Mouse (Mus musculus): ENCODE measurements around the gene Rasl11b. TPM values are rescaled to one million over a fixed set of nuclear protein-coding genes. Genes with fewer than 3 reads are reported as not detected.

Gene Rasl11b
- polyA plus RNA-seq, 1 experiment from 2014 or later = 44.7 TPM

DNA sequence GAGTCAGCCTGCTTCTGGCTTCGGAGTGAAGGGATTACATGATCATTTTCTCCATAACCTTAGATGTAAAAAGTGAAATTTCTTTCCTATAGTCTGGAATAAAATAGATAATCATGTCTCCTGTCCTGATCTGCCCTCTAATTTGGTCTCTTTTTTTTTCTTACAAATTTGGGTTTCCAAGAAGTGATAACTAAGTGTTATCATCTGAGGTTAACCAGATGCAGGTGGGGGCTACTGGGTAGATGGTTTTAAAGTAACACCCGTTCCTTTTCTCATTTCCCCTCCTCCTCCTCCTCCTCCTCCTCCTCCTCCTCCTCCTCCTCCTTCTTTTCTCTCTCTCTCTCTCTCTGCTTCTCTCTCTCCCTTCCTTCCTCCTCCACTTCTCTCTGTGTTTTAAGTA is 2.1 kb upstream of the Rasl11b start:
- peaks cover 24% of the 10 kb centered on the region for H3K4me1 ChIP-seq (ENCODE audit: control insufficient read depth, insufficient read depth, low read length)
- H3K9ac ChIP-seq (ENCODE audit: low read depth, low read length) = no peak overlapping the region
- no peak overlapping the region for H3K4me2 ChIP-seq (replicated peaks; ENCODE audit: low read depth, low read length)
- H3K27me3 ChIP-seq (ENCODE audit: control insufficient read depth, insufficient read depth, low read length) = no peaks in the 10 kb centered on the region
- H3K4me3 ChIP-seq (ENCODE audit: low read length) = no peak overlapping the region
- H3K9me3 ChIP-seq (ENCODE audit: control insufficient read depth, low read length) = no peaks in the 10 kb centered on the region
- 50% methylated on average over 2 of the region's 2 CpGs for WGBS
- H3K27ac ChIP-seq (ENCODE audit: low read depth, low read length) = no peak overlapping the region
- no peak for ATAC-seq (ENCODE audit: low FRiP score, low TSS enrichment)
- peaks cover 3% of the 10 kb centered on the region for H3K36me3 ChIP-seq (ENCODE audit: control insufficient read depth, insufficient read depth, low read length)

- Histone ChIP-seq H3K9ac (ENCODE audit: low read depth, low read length) (no peak overlapping the region), H3K4me1 (ENCODE audit: control insufficient read depth, insufficient read depth, low read length) (peaks cover 30% of the 10 kb centered on the region), H3K27me3 (ENCODE audit: control insufficient read depth, insufficient read depth, low read length) (no peaks in the 10 kb centered on the region), H3K36me3 (ENCODE audit: control insufficient read depth, insufficient read depth, low read length) (peaks cover 9% of the 10 kb centered on the region), H3K27ac (ENCODE audit: low read depth, low read length) (no peak overlapping the region), H3K4me3 (ENCODE audit: low read length) (no peak overlapping the region), H3K9me3 (ENCODE audit: control insufficient read depth, low read length) (no peaks in the 10 kb centered on the region), H3K4me2 (replicated peaks; ENCODE audit: low read depth, low read length) (no peak overlapping the region; the same call in 1 of the 2 replicates)
- ATAC-seq (ENCODE audit: low FRiP score, low TSS enrichment) = no peak
- 26% methylated on average over 7 of the region's 7 CpGs for WGBS
These were observed 1.5 kb upstream of the Rasl11b start for GRCm38 (mm10) chr5:74193626-74194025.

DNA sequence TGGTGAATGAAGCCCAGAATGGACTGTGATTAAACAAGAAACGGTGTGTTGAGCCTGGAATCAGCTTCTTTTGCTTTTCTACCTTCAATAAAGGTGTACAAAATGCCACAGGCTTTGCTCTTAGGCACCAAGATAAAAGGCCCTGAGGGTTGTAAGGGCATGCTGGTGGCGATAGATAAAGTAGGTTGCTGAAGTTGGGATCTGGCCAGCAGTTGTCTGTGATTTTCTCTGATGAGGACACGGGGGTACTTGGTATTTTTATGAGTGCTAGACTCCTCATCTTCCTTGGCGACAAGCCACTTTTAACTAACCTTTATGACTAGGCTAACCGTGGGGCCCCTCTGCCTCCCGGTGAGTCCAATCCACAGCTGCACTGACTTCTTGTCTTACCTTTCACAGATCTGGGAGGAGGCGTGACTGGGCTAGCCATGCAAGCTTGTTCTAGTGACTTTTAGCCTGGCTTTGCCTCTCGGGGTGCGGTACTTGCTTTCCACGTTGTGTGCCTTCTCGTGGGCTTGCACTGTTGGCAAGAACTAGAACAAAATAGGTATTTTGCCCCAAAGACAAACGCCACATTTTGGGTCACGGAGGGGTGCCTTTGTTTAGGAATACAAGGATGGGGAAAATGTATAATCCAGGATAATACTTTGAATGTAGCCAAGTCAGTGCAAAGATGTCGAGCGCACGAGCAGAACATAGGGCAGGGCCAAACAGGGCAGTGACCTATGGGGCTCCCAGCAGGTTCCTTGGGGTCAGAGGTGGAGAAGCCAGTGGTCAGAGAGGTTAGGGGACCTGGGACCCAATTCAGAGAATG is 852 bp upstream of the Rasl11b start:
- no peaks in the 10 kb centered on the region for H3K27me3 ChIP-seq (ENCODE audit: control insufficient read depth, insufficient read depth, low read length)
- H3K36me3 ChIP-seq (ENCODE audit: control insufficient read depth, insufficient read depth, low read length) = peaks cover 15% of the 10 kb centered on the region
- H3K9ac ChIP-seq (ENCODE audit: low read depth, low read length) = peak overlapping the region; percentile 95
- H3K4me2 ChIP-seq (replicated peaks; ENCODE audit: low read depth, low read length) = peak overlapping the region; percentile 97
- no peak overlapping the region for H3K27ac ChIP-seq (ENCODE audit: low read depth, low read length)
- ATAC-seq (ENCODE audit: low FRiP score, low TSS enrichment) = no peak
- peak overlapping the region; percentile 95 for H3K4me3 ChIP-seq (ENCODE audit: low read length)
- no peaks in the 10 kb centered on the region for H3K9me3 ChIP-seq (ENCODE audit: control insufficient read depth, low read length)
- peaks cover 32% of the 10 kb centered on the region for H3K4me1 ChIP-seq (ENCODE audit: control insufficient read depth, insufficient read depth, low read length)
- 19% methylated on average over 16 of the region's 16 CpGs for WGBS

DNA sequence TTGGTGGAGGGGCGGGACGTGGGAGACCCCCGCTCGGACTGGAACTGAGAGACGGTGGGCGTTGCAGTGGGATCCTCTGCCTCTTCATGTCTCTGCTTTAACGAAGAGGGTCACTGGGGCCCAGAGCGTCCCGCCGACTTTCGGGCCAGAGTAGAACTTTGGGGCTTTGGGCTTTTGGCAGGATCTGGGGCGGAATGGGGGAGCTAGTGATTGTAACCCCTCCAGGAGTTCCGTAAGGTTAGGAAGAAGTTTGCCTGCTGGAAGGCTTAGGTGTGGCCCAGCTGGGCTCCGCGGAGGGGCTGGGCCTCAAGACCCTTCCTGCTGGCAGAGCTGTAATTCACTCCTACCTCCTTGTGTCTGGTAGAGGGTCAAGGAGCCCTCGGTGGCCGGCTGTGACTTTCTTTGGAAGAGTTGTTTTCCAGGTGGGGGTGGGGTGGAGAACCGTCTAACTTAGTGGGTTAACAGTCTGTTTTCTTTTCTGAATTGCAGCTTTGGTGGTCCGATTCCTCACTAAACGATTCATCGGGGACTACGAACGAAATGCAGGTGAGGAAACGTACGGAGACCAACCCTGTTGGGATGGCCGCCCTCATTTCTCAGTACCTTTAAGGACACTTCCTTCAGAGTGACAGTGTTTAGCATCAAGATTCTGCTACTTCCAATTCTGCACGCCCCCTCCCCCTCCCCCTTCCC is 674 bp downstream of the Rasl11b start:
- peak overlapping the region; percentile 95 for H3K4me3 ChIP-seq (ENCODE audit: low read length)
- ATAC-seq (ENCODE audit: low FRiP score, low TSS enrichment) = peak; percentile 33
- WGBS = under 1% methylated on average over 27 of the region's 27 CpGs

GRCm38 (mm10) chr5:74196307-74196618 is 1.2 kb downstream of the Rasl11b start:
- 0% methylated on average over 4 of the region's 4 CpGs for WGBS
- Histone ChIP-seq H3K9me3 (ENCODE audit: control insufficient read depth, low read length) (no peaks in the 10 kb centered on the region), H3K27me3 (ENCODE audit: control insufficient read depth, insufficient read depth, low read length) (no peaks in the 10 kb centered on the region), H3K36me3 (ENCODE audit: control insufficient read depth, insufficient read depth, low read length) (peaks cover 28% of the 10 kb centered on the region), H3K9ac (ENCODE audit: low read depth, low read length) (peak overlapping the region; percentile 95; the same call in 1 of the 2 replicates), H3K27ac (ENCODE audit: low read depth, low read length) (no peak overlapping the region), H3K4me3 (ENCODE audit: low read length) (peak overlapping the region; percentile 95), H3K4me1 (ENCODE audit: control insufficient read depth, insufficient read depth, low read length) (peaks cover 44% of the 10 kb centered on the region), H3K4me2 (replicated peaks; ENCODE audit: low read depth, low read length) (peak overlapping the region; percentile 97)
- no peak for ATAC-seq (ENCODE audit: low FRiP score, low TSS enrichment)

More for the DNA sequence above, 674 bp downstream of the Rasl11b start:
- Histone ChIP-seq H3K36me3 (ENCODE audit: control insufficient read depth, insufficient read depth, low read length) (peaks cover 28% of the 10 kb centered on the region), H3K27ac (ENCODE audit: low read depth, low read length) (peak overlapping the region; percentile 76; the same call in 1 of the 2 replicates), H3K9ac (ENCODE audit: low read depth, low read length) (peak overlapping the region; percentile 95), H3K27me3 (ENCODE audit: control insufficient read depth, insufficient read depth, low read length) (no peaks in the 10 kb centered on the region), H3K4me2 (replicated peaks; ENCODE audit: low read depth, low read length) (peak overlapping the region; percentile 97), H3K4me1 (ENCODE audit: control insufficient read depth, insufficient read depth, low read length) (peaks cover 43% of the 10 kb centered on the region), H3K9me3 (ENCODE audit: control insufficient read depth, low read length) (no peaks in the 10 kb centered on the region)

GRCm38 (mm10) chr5:74197541-74198330 is 2.6 kb downstream of the Rasl11b start:
- Histone ChIP-seq H3K27ac (ENCODE audit: low read depth, low read length) (0 out of 2 replicates have a peak overlapping the region, but pooled peaks have one; percentile 17), H3K27me3 (ENCODE audit: control insufficient read depth, insufficient read depth, low read length) (no peaks in the 10 kb centered on the region), H3K4me1 (ENCODE audit: control insufficient read depth, insufficient read depth, low read length) (peaks cover 50% of the 10 kb centered on the region), H3K4me2 (replicated peaks; ENCODE audit: low read depth, low read length) (peak overlapping the region; percentile 97; the same call in 1 of the 2 replicates), H3K9me3 (ENCODE audit: control insufficient read depth, low read length) (no peaks in the 10 kb centered on the region), H3K9ac (ENCODE audit: low read depth, low read length) (peak overlapping the region; percentile 42; the same call in 1 of the 2 replicates), H3K36me3 (ENCODE audit: control insufficient read depth, insufficient read depth, low read length) (peaks cover 28% of the 10 kb centered on the region), H3K4me3 (ENCODE audit: low read length) (peak overlapping the region; percentile 95; the same call in 1 of the 2 replicates)
- 65% methylated on average over 22 of the region's 22 CpGs for WGBS
- ATAC-seq (ENCODE audit: low FRiP score, low TSS enrichment) = no peak

GRCm38 (mm10) chr5:74198446-74198845 is 3.4 kb downstream of the Rasl11b start:
- Histone ChIP-seq H3K27ac (ENCODE audit: low read depth, low read length) (0 out of 2 replicates have a peak overlapping the region, but pooled peaks have one; percentile 17), H3K4me2 (replicated peaks; ENCODE audit: low read depth, low read length) (peak overlapping the region; percentile 97; the same call in 1 of the 2 replicates), H3K4me3 (ENCODE audit: low read length) (no peak overlapping the region; the same call in 1 of the 2 replicates), H3K9ac (ENCODE audit: low read depth, low read length) (no peak overlapping the region), H3K36me3 (ENCODE audit: control insufficient read depth, insufficient read depth, low read length) (peaks cover 28% of the 10 kb centered on the region), H3K27me3 (ENCODE audit: control insufficient read depth, insufficient read depth, low read length) (no peaks in the 10 kb centered on the region), H3K9me3 (ENCODE audit: control insufficient read depth, low read length) (no peaks in the 10 kb centered on the region), H3K4me1 (ENCODE audit: control insufficient read depth, insufficient read depth, low read length) (peaks cover 49% of the 10 kb centered on the region)
- no peak for ATAC-seq (ENCODE audit: low FRiP score, low TSS enrichment)
- WGBS = 82% methylated on average over 11 of the region's 11 CpGs

- H3K4me3 ChIP-seq (ENCODE audit: low read length) = no peak overlapping the region
- no peak overlapping the region for H3K9ac ChIP-seq (ENCODE audit: low read depth, low read length)
- H3K4me2 ChIP-seq (replicated peaks; ENCODE audit: low read depth, low read length) = no peak overlapping the region
- H3K36me3 ChIP-seq (ENCODE audit: control insufficient read depth, insufficient read depth, low read length) = peaks cover 28% of the 10 kb centered on the region
- peaks cover 36% of the 10 kb centered on the region for H3K4me1 ChIP-seq (ENCODE audit: control insufficient read depth, insufficient read depth, low read length)
- no peak for ATAC-seq (ENCODE audit: low FRiP score, low TSS enrichment)
- no peak overlapping the region for H3K27ac ChIP-seq (ENCODE audit: low read depth, low read length)
- no peaks in the 10 kb centered on the region for H3K27me3 ChIP-seq (ENCODE audit: control insufficient read depth, insufficient read depth, low read length)
- 86% methylated on average over 13 of the region's 13 CpGs for WGBS
- no peaks in the 10 kb centered on the region for H3K9me3 ChIP-seq (ENCODE audit: control insufficient read depth, low read length)
These were observed 4.7 kb downstream of the Rasl11b start for GRCm38 (mm10) chr5:74199793-74200192.
